Mouse (Mus musculus) liver (tissue): ENCODE data around the gene Smpdl3b.

Source experiments
- DNase-seq: peaks from one replicate; pipeline ENCODE4 v3.0.0-alpha.2; 2020; ENCODE audit warnings: mixed read lengths

Gene Smpdl3b

DNA sequence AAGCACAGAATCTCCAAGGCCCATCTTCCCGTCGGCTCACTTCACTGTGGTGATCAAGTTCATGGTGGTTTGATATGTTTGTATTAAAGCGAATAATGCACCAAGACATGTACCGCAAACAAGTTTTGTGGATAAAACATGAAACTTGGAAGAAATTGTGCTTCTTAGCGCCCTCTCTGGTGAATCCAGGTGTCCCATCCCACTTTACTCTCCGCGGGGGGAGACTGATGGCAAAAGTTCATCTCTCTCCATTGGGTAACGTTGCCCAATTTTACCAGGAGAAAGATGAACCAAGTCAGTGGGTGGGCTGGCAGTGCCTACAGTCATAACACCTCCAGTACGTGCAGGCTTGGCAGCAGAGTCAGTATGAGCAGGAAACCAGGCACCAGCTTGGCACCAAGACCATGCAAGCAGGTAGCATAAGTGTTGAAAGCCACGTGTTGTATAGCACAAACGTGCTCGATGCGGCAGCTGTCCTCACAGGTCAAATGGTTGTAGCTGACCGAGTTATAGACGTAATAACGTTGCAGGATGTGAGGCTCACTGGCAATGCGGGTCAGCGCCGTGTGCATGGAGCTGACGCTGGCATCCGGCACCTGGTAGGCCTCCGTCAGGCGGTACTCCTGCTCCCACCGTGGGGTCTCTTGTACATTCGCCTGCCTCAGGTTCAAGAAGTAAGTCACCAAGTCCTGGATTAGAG is 23.8 kb downstream of the Smpdl3b start:
- DNase-seq, result no peak

- DNase-seq, result peak; percentile 95
Measured at GRCm38 (mm10) chr4:132732148-132732684, 24.8 kb downstream of the Smpdl3b start, which contains the start of gene Xkr8. Gene Xkr8, minus strand, starts transcription at chr4:132732546.

GRCm38 (mm10) chr4:132731616-132732015 is 25.4 kb downstream of the Smpdl3b start:
- DNase-seq, result no peak

DNA sequence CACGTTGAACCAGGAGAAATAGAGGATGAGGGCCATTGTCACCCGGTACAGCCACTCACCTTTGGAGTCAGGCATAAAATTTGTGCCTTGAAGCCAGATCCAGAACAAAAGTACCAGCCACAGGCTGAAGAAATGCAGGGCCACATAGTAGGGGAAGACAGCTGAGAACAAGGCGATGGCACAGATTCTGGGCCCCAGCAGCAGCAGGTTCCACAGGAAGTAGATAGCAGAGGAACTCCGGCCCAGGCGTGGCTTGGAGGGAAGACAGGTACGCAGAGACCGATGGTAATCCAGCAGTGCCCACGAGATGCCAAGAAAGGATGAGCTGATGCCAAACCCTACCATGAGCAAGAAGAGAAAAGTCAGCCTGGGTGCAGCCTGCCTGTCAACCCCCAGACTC is 28.8 kb downstream of the Smpdl3b start:
- DNase-seq, result no peak

DNA sequence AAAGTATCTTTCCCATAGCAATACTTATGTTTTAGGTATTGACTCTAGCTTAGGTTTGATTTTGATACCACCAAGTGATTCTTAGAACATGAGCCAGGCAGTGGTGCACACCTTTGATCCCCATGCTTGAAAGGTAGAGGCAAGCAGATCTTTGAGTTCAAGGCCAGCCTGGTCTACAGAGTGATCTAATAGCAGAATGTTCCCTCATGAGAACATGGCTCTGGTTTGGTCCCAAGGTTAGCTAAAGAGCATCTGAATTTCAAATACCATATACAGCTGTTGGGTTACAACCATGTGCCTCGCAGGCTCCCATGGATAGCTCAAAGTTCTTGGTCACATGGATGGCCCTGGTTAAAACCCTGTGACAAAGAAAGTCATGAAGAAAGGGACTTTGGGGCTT is 38.8 kb downstream of the Smpdl3b start:
- DNase-seq, result no peak

DNA sequence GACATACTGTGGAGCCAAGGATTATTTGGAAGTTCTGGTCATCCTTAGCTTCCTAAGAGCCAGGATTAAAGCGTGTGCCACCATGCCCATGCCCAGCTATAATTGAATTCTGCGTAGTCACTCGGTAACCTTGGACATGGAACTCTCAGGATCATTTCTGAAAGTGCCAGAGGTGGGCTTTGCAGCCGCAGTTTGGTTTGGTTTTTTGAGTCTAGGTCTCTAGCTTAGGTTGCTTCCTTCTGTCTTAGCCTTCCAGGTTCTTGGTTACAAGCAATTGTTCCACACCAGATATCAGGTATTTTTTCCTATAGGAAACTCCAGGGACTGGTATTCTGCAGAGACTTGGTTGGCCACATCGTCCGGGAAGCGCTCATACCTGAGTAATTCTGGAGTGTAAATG is 43.9 kb downstream of the Smpdl3b start:
- DNase-seq, result no peak

DNA sequence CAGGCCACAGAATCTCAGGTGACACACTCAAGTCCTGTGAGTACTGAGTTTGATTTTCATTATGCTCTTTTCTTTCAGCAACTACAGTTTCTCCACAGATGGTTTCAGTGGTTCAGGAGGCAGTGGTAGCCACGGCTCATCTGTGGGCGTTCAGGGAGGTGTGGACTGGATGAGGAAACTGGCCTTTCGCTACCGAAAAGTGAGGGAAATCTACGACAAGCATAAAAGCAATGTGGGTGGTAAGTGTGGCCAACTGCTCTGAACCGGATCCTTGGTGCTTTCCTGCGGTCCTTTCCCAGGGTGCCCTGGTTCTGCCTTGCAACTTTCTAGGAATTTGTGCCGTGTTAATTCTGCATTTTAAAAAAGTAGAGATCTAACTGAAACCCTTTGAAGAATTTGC is 50.2 kb downstream of the Smpdl3b start:
- no peak for DNase-seq

GRCm38 (mm10) chr4:132702076-132702475 is 55.0 kb downstream of the Smpdl3b start:
- no peak for DNase-seq

DNA sequence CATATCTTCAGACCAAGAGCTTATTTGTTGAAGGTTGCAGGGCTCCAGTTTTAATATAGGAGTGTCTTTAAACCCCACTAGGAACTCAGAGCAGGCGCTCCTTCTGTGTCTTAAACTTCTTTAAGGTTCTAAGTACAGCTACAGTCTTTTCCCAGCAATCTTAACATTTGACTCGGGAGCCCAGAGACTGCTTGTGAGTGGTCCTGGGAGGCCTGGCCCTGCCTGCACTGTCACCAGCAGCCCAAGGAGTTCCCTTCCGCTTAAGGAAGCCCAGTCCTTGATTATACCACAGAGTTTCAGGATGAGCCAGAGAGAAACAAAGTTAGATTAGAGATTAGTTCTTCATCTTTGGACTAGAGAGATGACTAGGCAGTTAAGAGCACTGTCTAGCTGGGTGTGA is 63.7 kb downstream of the Smpdl3b start:
- DNase-seq, result no peak

DNA sequence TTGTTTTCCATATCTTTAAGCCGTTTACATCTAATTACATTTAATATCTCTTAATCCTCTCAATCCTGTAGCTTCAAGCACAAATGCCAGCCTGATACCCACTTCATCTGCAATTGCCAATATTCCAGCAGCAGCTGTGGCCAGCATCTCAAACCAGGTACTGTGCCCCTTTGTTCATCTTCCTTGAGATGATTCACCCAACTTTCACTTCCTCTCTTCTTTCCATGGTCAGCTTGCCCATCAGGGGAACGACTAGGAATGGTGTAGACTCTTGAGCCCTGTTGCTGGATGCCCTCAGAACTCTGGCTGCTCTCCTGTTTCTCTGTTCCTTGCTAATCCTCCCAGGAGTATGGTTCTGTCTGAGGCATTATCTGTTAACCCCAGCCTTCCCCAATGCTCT is 67.4 kb downstream of the Smpdl3b start:
- DNase-seq, result no peak
